7 mouse cellular contexts compared by ENCODE assay signal in genomic region chr19:38931566-38931890, GRCm38 (mm10). TPM values are rescaled to one million over a fixed set of nuclear protein-coding genes. Genes with fewer than 3 reads are reported as not detected.
A peak's percentile ranks its signal among the peaks of the same experiment; 100 is the strongest.
DNase-seq lines count a peak whose midpoint lies in the region; ATAC-seq and TF ChIP-seq lines count a peak whose summit lies in the region.

No protein-coding gene starts in this region.

- TF ChIP-seq EP300 in lung, postnatal 0 days (IDR thresholded peaks at IDR 0.05): no peak

- H3K4me1 ChIP-seq in lung, postnatal 0 days (ENCODE audit: insufficient read depth, low read depth, low read length): no peaks in the 10 kb centered on the region
- H3K4me1 ChIP-seq in embryonic fibroblast, embryonic 13.5 days (ENCODE audit: control insufficient read depth, insufficient read depth, low read length): no peaks in the 10 kb centered on the region
- peaks cover 19% of the 10 kb centered on the region for H3K4me1 ChIP-seq in limb, embryonic 12.5 days (replicated peaks)
- H3K4me1 ChIP-seq in stomach, embryonic 14.5 days (ENCODE audit: control insufficient read depth, insufficient read depth, low read length): no peaks in the 10 kb centered on the region

- DNase-seq in lung, postnatal 0 days (ENCODE audit: low spot score): peak; percentile 61
- DNase-seq in lung, postnatal 14 days: no peak
- DNase-seq in adrenal gland, postnatal 36 days: no peak

- no peak for ATAC-seq in lung, postnatal 0 days
- ATAC-seq in limb, embryonic 12.5 days (ENCODE audit: insufficient number of reproducible peaks, insufficient read depth, low FRiP score, low TSS enrichment, low read depth): no peak
- ATAC-seq in stomach, embryonic 14.5 days (ENCODE audit: insufficient number of reproducible peaks, insufficient read depth, low FRiP score, low read depth): no peak
- ATAC-seq in monocyte, adult 5-6 weeks (replicated peaks; ENCODE audit: insufficient number of reproducible peaks, low FRiP score, low TSS enrichment, poor library complexity, severe bottlenecking): no peak

- no peaks in the 10 kb centered on the region for H3K9me3 ChIP-seq in lung, postnatal 0 days (ENCODE audit: low read length)
- H3K9me3 ChIP-seq in limb, embryonic 12.5 days: no peaks in the 10 kb centered on the region
- H3K9me3 ChIP-seq in stomach, embryonic 14.5 days (ENCODE audit: control insufficient read depth, low read depth, low read length): no peaks in the 10 kb centered on the region

- peak overlapping the region; percentile 73 for H3K4me3 ChIP-seq in lung, postnatal 0 days (ENCODE audit: low read depth, low read length)
- H3K4me3 ChIP-seq in embryonic fibroblast, embryonic 13.5 days (ENCODE audit: insufficient read depth, low read length): peak overlapping the region; percentile 86
- peak overlapping the region; percentile 80 for H3K4me3 ChIP-seq in limb, embryonic 12.5 days (replicated peaks)
- peak overlapping the region; percentile 76 for H3K4me3 ChIP-seq in stomach, embryonic 14.5 days (ENCODE audit: low read depth, low read length)

- TF ChIP-seq CTCF in lung, postnatal 0 days (IDR thresholded peaks at IDR 0.05): no peak
- no peak for TF ChIP-seq CTCF in embryonic fibroblast, embryonic 13.5 days (IDR thresholded peaks at IDR 0.05; ENCODE audit: borderline replicate concordance, insufficient read depth, low read length)

- WGBS in lung, postnatal 0 days: under 1% methylated on average over 6 of the region's 6 CpGs
- WGBS in limb, embryonic 12.5 days: under 1% methylated on average over 6 of the region's 6 CpGs
- WGBS in stomach, embryonic 14.5 days: 2% methylated on average over 6 of the region's 6 CpGs

- no peak overlapping the region for H3K27ac ChIP-seq in lung, postnatal 0 days (ENCODE audit: low read length)
- H3K27ac ChIP-seq in embryonic fibroblast, embryonic 13.5 days (ENCODE audit: insufficient read depth, low read length): no peak overlapping the region
- peak overlapping the region; percentile 93 for H3K27ac ChIP-seq in limb, embryonic 12.5 days
- H3K27ac ChIP-seq in stomach, embryonic 14.5 days (ENCODE audit: low read length): no peak overlapping the region

- peak overlapping the region; percentile 99 for H3K4me2 ChIP-seq in lung, postnatal 0 days (replicated peaks; ENCODE audit: low read depth, low read length)
- peak overlapping the region; percentile 74 for H3K4me2 ChIP-seq in limb, embryonic 12.5 days
- H3K4me2 ChIP-seq in stomach, embryonic 14.5 days (replicated peaks; ENCODE audit: low read depth, low read length): peak overlapping the region; percentile 75

- TF ChIP-seq POLR2A in embryonic fibroblast, embryonic 13.5 days (IDR thresholded peaks at IDR 0.05; ENCODE audit: low read depth, low read length): no peak

- peak overlapping the region; percentile 64 for H3K9ac ChIP-seq in lung, postnatal 0 days (replicated peaks; ENCODE audit: low read depth)
- peak overlapping the region; percentile 93 for H3K9ac ChIP-seq in limb, embryonic 12.5 days (replicated peaks)
- H3K9ac ChIP-seq in stomach, embryonic 14.5 days (replicated peaks; ENCODE audit: low read depth, low read length): peak overlapping the region; percentile 60

- H3K27me3 ChIP-seq in lung, postnatal 0 days (replicated peaks; ENCODE audit: insufficient read depth, low read length): no peaks in the 10 kb centered on the region
- H3K27me3 ChIP-seq in limb, embryonic 12.5 days: no peaks in the 10 kb centered on the region
- H3K27me3 ChIP-seq in stomach, embryonic 14.5 days (ENCODE audit: control insufficient read depth, insufficient read depth, low read length): no peaks in the 10 kb centered on the region

- H3K36me3 ChIP-seq in lung, postnatal 0 days (ENCODE audit: insufficient read depth, low read length): no peaks in the 10 kb centered on the region
- H3K36me3 ChIP-seq in limb, embryonic 12.5 days: peaks cover 29% of the 10 kb centered on the region
- H3K36me3 ChIP-seq in stomach, embryonic 14.5 days (ENCODE audit: control insufficient read depth, insufficient read depth, low read length): peaks cover 11% of the 10 kb centered on the region

RNA-seq across cellular contexts. Expression of gene Hells, which starts 0.8 kb away (rescaled TPM):
- polyA plus RNA-seq in lung, postnatal 0 days (2015; fragmentation: Nextera tagmentation; extraction: Ambion mirVana): 5.1 and 5.2 TPM in 2 replicates
- polyA plus RNA-seq in embryonic fibroblast, embryonic 13.5 days (2011; ENCODE audit: insufficient read length, low read depth, missing spikeins): 83.5 and 131 TPM in 2 replicates
- polyA plus RNA-seq in limb, embryonic 12.5 days (2016; fragmentation: Nextera tagmentation; extraction: Ambion mirVana): 70.2 and 86.4 TPM in 2 replicates
- 49.4 and 49.9 TPM in 2 replicates for polyA plus RNA-seq in stomach, embryonic 14.5 days (2014; fragmentation: Nextera tagmentation; extraction: Ambion mirVana)
- total RNA-seq in monocyte, adult 5-6 weeks (2017): 4.6 to 15.3 TPM (median 12.0 TPM) in 3 replicates
- total RNA-seq in adrenal gland, postnatal 36 days (2021): 1 to 10 TPM; 5.1 to 6.9 TPM
